Mouse (Mus musculus): ENCODE results near the gene Scgb1b27. TPM values are rescaled to one million over a fixed set of nuclear protein-coding genes. Genes with fewer than 3 reads are reported as not detected.

Gene Scgb1b27
- polyA plus RNA-seq (2012; rRNA removed), result not detected in 2 replicates

DNA sequence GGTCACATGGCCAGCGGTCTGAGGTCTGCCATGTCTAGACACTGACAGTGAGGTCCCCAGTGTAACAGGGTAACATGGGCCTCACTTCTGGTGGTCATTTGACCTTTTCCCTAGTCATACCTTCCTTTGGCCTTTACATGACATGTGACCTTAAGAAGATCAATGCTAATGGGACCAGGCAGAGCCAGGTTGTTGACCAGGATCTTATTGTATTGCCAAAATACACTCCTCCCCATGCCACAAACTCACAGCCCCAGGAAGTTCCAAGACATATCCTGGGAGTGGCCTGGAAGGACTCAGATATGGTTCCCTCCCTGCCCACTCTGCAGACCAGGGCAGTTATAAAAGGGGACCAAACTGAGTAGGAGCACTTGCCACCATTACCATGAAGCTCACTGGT lies at the start of gene Scgb1b27:
Gene Scgb1b27 (plus strand): TSS at position 301 of the 400 bp plus-strand sequence.

DNA sequence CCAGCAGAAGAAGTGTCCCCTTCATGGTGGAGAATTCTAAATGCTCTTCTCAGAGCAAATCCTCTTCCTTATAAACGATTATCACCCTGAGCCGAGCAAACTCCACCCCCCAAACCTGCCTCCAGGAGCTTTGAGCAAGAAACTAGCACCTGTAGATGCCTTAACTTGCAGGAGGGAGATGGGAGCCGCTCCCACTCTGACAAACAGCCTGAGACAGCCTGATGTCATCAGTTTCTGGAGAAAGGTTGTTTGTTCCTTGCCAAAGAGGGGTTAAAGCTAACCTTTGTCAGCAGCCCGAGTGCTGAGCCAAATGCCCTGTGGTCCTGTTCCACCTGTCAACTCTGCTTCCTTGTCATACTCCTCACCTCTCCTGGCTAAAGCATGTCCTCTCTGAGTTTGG lies 7.4 kb upstream of the Scgb1b27 start, which contains the start of gene Scgb2b27:
Gene Scgb2b27 (minus strand): TSS at position 101 of the 400 bp plus-strand sequence.

Other genes starting within 250 kb of the Scgb1b27 start
- not detected in 2 replicates for gene Scgb2b26, start 76.4 kb upstream of the Scgb1b27 start, polyA plus RNA-seq (2012; rRNA removed)
- not detected in 2 replicates for gene Scgb2b27, start 7.5 kb upstream of the Scgb1b27 start, polyA plus RNA-seq (2012; rRNA removed)
- not detected in 2 replicates for gene Scgb1b30, start 73.9 kb downstream of the Scgb1b27 start, polyA plus RNA-seq (2012; rRNA removed)
- 33.7 and 38.0 TPM in 2 replicates for gene Wtip, start 111.8 kb downstream of the Scgb1b27 start, polyA plus RNA-seq (2012; rRNA removed)
- gene Uba2, start 148.1 kb downstream of the Scgb1b27 start, polyA plus RNA-seq (2012; rRNA removed), result 123 and 126 TPM in 2 replicates
- gene Pdcd2l, start 175.2 kb downstream of the Scgb1b27 start, polyA plus RNA-seq (2012; rRNA removed), result 47.3 and 47.6 TPM in 2 replicates
- gene Gpi1, start 208.9 kb downstream of the Scgb1b27 start, polyA plus RNA-seq (2012; rRNA removed), result 335 and 354 TPM in 2 replicates
- gene Gm6096, start 229.6 kb downstream of the Scgb1b27 start, polyA plus RNA-seq (2012; rRNA removed), result not detected in 2 replicates